Mouse (Mus musculus): ENCODE results near the gene Appl2. TPM values are rescaled to one million over a fixed set of nuclear protein-coding genes. Genes with fewer than 3 reads are reported as not detected.

The Appl2 gene
- 19.0 and 27.8 TPM in 2 replicates for polyA plus RNA-seq (2012; rRNA removed; ENCODE audit: low replicate concordance)

DNA sequence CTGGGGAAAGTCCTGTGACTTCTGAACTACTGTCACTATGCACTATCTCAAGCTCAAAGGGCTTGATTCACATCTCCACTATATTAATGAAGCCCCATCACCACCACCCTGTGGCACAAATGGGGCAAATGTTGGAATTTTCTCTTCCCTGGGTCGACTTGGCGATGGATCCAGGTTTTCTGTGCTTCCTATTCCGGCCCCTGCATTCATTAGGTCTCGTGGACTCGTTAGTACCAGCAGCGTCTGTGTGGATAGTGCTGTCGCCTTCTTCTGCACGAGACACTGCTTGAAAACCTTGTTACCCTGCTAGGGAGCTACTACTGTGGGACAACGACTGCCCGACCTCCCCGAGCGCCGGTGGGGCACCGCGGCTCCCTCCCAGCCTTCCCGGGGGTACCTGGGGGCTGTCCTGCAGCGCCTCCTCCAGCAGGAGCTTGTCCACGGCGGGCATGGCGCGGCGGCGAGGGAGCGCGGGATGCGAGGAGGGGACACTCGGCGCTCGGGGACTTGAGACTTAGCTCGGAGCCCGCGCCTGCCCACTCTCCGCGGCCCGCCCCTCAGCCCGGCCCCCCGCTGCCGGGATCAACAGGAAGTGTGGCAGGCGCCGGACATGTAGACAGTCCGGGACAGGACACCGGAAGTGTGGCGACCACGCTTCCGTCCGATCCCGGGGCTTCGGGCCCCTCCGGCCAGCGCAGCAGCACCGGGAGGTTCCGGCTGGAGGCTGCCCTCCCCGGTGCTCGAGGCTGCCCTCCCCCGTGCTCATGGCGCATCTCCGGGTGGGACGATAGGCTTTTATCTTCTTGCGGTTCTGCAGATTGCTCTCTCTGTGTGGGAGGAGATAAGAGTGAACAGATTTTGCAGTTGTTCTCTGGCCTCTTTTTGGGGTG is at the start of gene Appl2:
Gene Appl2, minus strand, starts transcription at position 608 of the 890 bp plus-strand sequence.

Other genes starting within 250 kb of the Appl2 start
- gene Aldh1l2, start 114.6 kb downstream of the Appl2 start, polyA plus RNA-seq (2012; rRNA removed; ENCODE audit: low replicate concordance): 0.81 and 0.93 TPM in 2 replicates
- 1.5 and 2.8 TPM in 2 replicates for gene Washc4, start 105.0 kb downstream of the Appl2 start, polyA plus RNA-seq (2012; rRNA removed; ENCODE audit: low replicate concordance)
- 0.43 and 1.2 TPM in 2 replicates for gene 1500009L16Rik, start 74.1 kb upstream of the Appl2 start, polyA plus RNA-seq (2012; rRNA removed; ENCODE audit: low replicate concordance)

Measured in mammary gland, adult 2 months (tissue).